Mouse (Mus musculus): ENCODE results near the gene Tmem256. TPM values are rescaled to one million over a fixed set of nuclear protein-coding genes. Genes with fewer than 3 reads are reported as not detected.

Gene Tmem256
- total and polyA plus RNA-seq, 2 experiments from 2014 or later, result 78.5 to 411 TPM

DNA sequence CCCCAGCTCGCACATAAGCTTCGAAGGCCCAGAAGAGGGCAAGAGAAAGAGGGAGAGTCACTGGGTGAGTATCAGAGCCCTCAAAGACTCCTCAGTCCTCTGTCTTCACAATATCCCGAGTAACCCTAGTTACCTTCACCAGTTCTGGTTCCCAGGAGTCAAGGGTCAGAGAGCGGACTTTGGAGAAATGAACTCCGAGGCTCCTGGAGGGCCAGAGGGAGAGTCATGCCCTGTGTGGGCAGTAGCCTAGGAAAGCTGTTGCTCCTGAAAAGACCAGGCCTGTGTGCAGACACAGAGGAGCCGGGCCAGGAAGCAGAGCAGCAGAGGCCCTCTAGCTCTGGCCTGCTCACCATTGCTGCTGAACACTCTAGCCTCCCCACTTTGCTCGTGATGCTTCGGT lies 46.3 kb downstream of the Tmem256 start:
- H3K27ac ChIP-seq (ENCODE audit: low read depth), result peak overlapping the region; percentile 60
- 69% methylated on average over 8 of the region's 8 CpGs for WGBS
- DNase-seq (ENCODE audit: low spot score), result no peak
- H3K4me2 ChIP-seq (ENCODE audit: low read depth, low read length), result peak overlapping the region; percentile 33
- no peak for ATAC-seq (ENCODE audit: insufficient read depth, low read depth)
- H3K9ac ChIP-seq (replicated peaks; ENCODE audit: low read depth, low read length), result no peak overlapping the region; the same call in 1 of the 2 replicates
- H3K4me3 ChIP-seq (ENCODE audit: low read depth, low read length), result no peak overlapping the region
- peaks cover 8% of the 10 kb centered on the region; the same call in 1 of the 2 replicates for H3K4me1 ChIP-seq (ENCODE audit: control insufficient read depth, insufficient read depth)
- no peak for TF ChIP-seq EP300 (IDR thresholded peaks at IDR 0.05; ENCODE audit: low read depth)
- no peak for TF ChIP-seq CTCF (IDR thresholded peaks at IDR 0.05; ENCODE audit: low read depth)
- no peaks in the 10 kb centered on the region for H3K36me3 ChIP-seq (replicated peaks; ENCODE audit: control insufficient read depth, insufficient read depth, low read length)
- 0 out of 2 replicates have a peak, but pooled peaks cover 6% of the 10 kb centered on the region for H3K27me3 ChIP-seq (ENCODE audit: control insufficient read depth, insufficient read depth, low read length)
- no peaks in the 10 kb centered on the region for H3K9me3 ChIP-seq (replicated peaks; ENCODE audit: control insufficient read depth, low read length)

- DNase-seq (ENCODE audit: low spot score) (no peak), ATAC-seq (ENCODE audit: insufficient read depth, low read depth) (no peak)
- Histone ChIP-seq H3K27me3 (ENCODE audit: control insufficient read depth, insufficient read depth, low read length) (peaks cover 17% of the 10 kb centered on the region; the same call in 1 of the 2 replicates), H3K27ac (ENCODE audit: low read depth) (no peak overlapping the region), H3K36me3 (replicated peaks; ENCODE audit: control insufficient read depth, insufficient read depth, low read length) (no peaks in the 10 kb centered on the region), H3K9me3 (replicated peaks; ENCODE audit: control insufficient read depth, low read length) (no peaks in the 10 kb centered on the region), H3K9ac (replicated peaks; ENCODE audit: low read depth, low read length) (no peak overlapping the region), H3K4me2 (ENCODE audit: low read depth, low read length) (no peak overlapping the region), H3K4me3 (ENCODE audit: low read depth, low read length) (no peak overlapping the region), H3K4me1 (ENCODE audit: control insufficient read depth, insufficient read depth) (peaks cover 12% of the 10 kb centered on the region)
- TF ChIP-seq CTCF (IDR thresholded peaks at IDR 0.05; ENCODE audit: low read depth), result peak; percentile 51
- no peak for TF ChIP-seq EP300 (IDR thresholded peaks at IDR 0.05; ENCODE audit: low read depth)
- WGBS, result 50% methylated on average over 8 of the region's 8 CpGs
Measured at GRCm38 (mm10) chr11:69886907-69887635, 48.8 kb downstream of the Tmem256 start.

Small RNA genes within 50 kb of the gene (microRNA-seq; reads per million reads assigned to microRNA genes)
- gene Mir6924, result not detected

Other genes with a start within 250 kb of the Tmem256 start
Only the 30 nearest of the 42 such genes appear.
- gene Senp3, start 156.4 kb upstream of the Tmem256 start, total RNA-seq (2014; rRNA removed; ENCODE audit: low replicate concordance), result 39.7 and 92.3 TPM in 2 replicates
- 27.4 and 32.6 TPM in 2 replicates for gene Senp3, start 156.4 kb upstream of the Tmem256 start, polyA plus RNA-seq (2015; fragmentation: Nextera tagmentation; extraction: Ambion mirVana)
- gene Tnfsf13, start 152.7 kb upstream of the Tmem256 start, total RNA-seq (2014; rRNA removed; ENCODE audit: low replicate concordance), result 0.81 TPM in 1 of 2 replicates, not detected in the other
- 0.57 and 0.89 TPM in 2 replicates for gene Tnfsf13, start 152.7 kb upstream of the Tmem256 start, polyA plus RNA-seq (2015; fragmentation: Nextera tagmentation; extraction: Ambion mirVana)
- 8.5 and 9.3 TPM in 2 replicates for gene Tnfsf12, start 142.7 kb upstream of the Tmem256 start, total RNA-seq (2014; rRNA removed; ENCODE audit: low replicate concordance)
- gene Tnfsf12, start 142.7 kb upstream of the Tmem256 start, polyA plus RNA-seq (2015; fragmentation: Nextera tagmentation; extraction: Ambion mirVana), result 5.3 and 5.5 TPM in 2 replicates
- 0.65 and 1.8 TPM in 2 replicates for gene Tnfsfm13, start 142.4 kb upstream of the Tmem256 start, total RNA-seq (2014; rRNA removed; ENCODE audit: low replicate concordance)
- 2.8 and 3.0 TPM in 2 replicates for gene Tnfsfm13, start 142.4 kb upstream of the Tmem256 start, polyA plus RNA-seq (2015; fragmentation: Nextera tagmentation; extraction: Ambion mirVana)
- gene Polr2a, start 79.9 kb upstream of the Tmem256 start, total RNA-seq (2014; rRNA removed; ENCODE audit: low replicate concordance), result 13.4 and 15.6 TPM in 2 replicates
- 6.2 and 6.6 TPM in 2 replicates for gene Polr2a, start 79.9 kb upstream of the Tmem256 start, polyA plus RNA-seq (2015; fragmentation: Nextera tagmentation; extraction: Ambion mirVana)
- gene Slc35g3, start 76.5 kb upstream of the Tmem256 start, total RNA-seq (2014; rRNA removed; ENCODE audit: low replicate concordance), result not detected in 2 replicates
- 0.18 TPM in 1 of 2 replicates, not detected in the other for gene Slc35g3, start 76.5 kb upstream of the Tmem256 start, polyA plus RNA-seq (2015; fragmentation: Nextera tagmentation; extraction: Ambion mirVana)
- 21.2 and 28.7 TPM in 2 replicates for gene Zbtb4, start 72.6 kb upstream of the Tmem256 start, total RNA-seq (2014; rRNA removed; ENCODE audit: low replicate concordance)
- 2.6 and 2.9 TPM in 2 replicates for gene Zbtb4, start 72.6 kb upstream of the Tmem256 start, polyA plus RNA-seq (2015; fragmentation: Nextera tagmentation; extraction: Ambion mirVana)
- 2.5 and 11.2 TPM in 2 replicates for gene Chrnb1, start 42.6 kb upstream of the Tmem256 start, total RNA-seq (2014; rRNA removed; ENCODE audit: low replicate concordance)
- 2.7 and 3.1 TPM in 2 replicates for gene Chrnb1, start 42.6 kb upstream of the Tmem256 start, polyA plus RNA-seq (2015; fragmentation: Nextera tagmentation; extraction: Ambion mirVana)
- gene Fgf11, start 36.7 kb upstream of the Tmem256 start, total RNA-seq (2014; rRNA removed; ENCODE audit: low replicate concordance), result 5.3 and 5.7 TPM in 2 replicates
- gene Fgf11, start 36.7 kb upstream of the Tmem256 start, polyA plus RNA-seq (2015; fragmentation: Nextera tagmentation; extraction: Ambion mirVana), result 0.75 and 1.0 TPM in 2 replicates
- gene Tmem102, start 32.9 kb upstream of the Tmem256 start, total RNA-seq (2014; rRNA removed; ENCODE audit: low replicate concordance), result 0.43 and 2.7 TPM in 2 replicates
- gene Tmem102, start 32.9 kb upstream of the Tmem256 start, polyA plus RNA-seq (2015; fragmentation: Nextera tagmentation; extraction: Ambion mirVana), result 2.6 TPM in 2 replicates
- not detected in 2 replicates for gene Gm39566, start 23.2 kb upstream of the Tmem256 start, total RNA-seq (2014; rRNA removed; ENCODE audit: low replicate concordance)
- not detected in 2 replicates for gene Gm39566, start 23.2 kb upstream of the Tmem256 start, polyA plus RNA-seq (2015; fragmentation: Nextera tagmentation; extraction: Ambion mirVana)
- gene Spem2, start 20.0 kb upstream of the Tmem256 start, total RNA-seq (2014; rRNA removed; ENCODE audit: low replicate concordance), result not detected in 2 replicates
- gene Spem2, start 20.0 kb upstream of the Tmem256 start, polyA plus RNA-seq (2015; fragmentation: Nextera tagmentation; extraction: Ambion mirVana), result not detected in 2 replicates
- gene Spem1, start 16.3 kb upstream of the Tmem256 start, total RNA-seq (2014; rRNA removed; ENCODE audit: low replicate concordance), result not detected in 2 replicates
- not detected in 2 replicates for gene Spem1, start 16.3 kb upstream of the Tmem256 start, polyA plus RNA-seq (2015; fragmentation: Nextera tagmentation; extraction: Ambion mirVana)
- gene Nlgn2, start 730 bp upstream of the Tmem256 start, total RNA-seq (2014; rRNA removed; ENCODE audit: low replicate concordance), result 4.5 and 10.1 TPM in 2 replicates
- gene Nlgn2, start 730 bp upstream of the Tmem256 start, polyA plus RNA-seq (2015; fragmentation: Nextera tagmentation; extraction: Ambion mirVana), result 0.89 TPM in 2 replicates
- 50.9 and 64.0 TPM in 2 replicates for gene Plscr3, start 7.9 kb downstream of the Tmem256 start, total RNA-seq (2014; rRNA removed; ENCODE audit: low replicate concordance)
- gene Plscr3, start 7.9 kb downstream of the Tmem256 start, polyA plus RNA-seq (2015; fragmentation: Nextera tagmentation; extraction: Ambion mirVana), result 60.5 and 62.3 TPM in 2 replicates
- gene Tnk1, start 20.2 kb downstream of the Tmem256 start, total RNA-seq (2014; rRNA removed; ENCODE audit: low replicate concordance), result 0.50 TPM in 1 of 2 replicates, not detected in the other
- gene Tnk1, start 20.2 kb downstream of the Tmem256 start, polyA plus RNA-seq (2015; fragmentation: Nextera tagmentation; extraction: Ambion mirVana), result not detected in 2 replicates
- gene Tmem95, start 39.5 kb downstream of the Tmem256 start, total RNA-seq (2014; rRNA removed; ENCODE audit: low replicate concordance), result not detected in 2 replicates
- gene Tmem95, start 39.5 kb downstream of the Tmem256 start, polyA plus RNA-seq (2015; fragmentation: Nextera tagmentation; extraction: Ambion mirVana), result not detected in 2 replicates
- 2.3 and 9.4 TPM in 2 replicates for gene Kctd11, start 42.9 kb downstream of the Tmem256 start, total RNA-seq (2014; rRNA removed; ENCODE audit: low replicate concordance)
- gene Kctd11, start 42.9 kb downstream of the Tmem256 start, polyA plus RNA-seq (2015; fragmentation: Nextera tagmentation; extraction: Ambion mirVana), result 1.9 and 2.3 TPM in 2 replicates
- gene Acap1, start 57.0 kb downstream of the Tmem256 start, total RNA-seq (2014; rRNA removed; ENCODE audit: low replicate concordance), result 2.5 and 9.7 TPM in 2 replicates
- gene Acap1, start 57.0 kb downstream of the Tmem256 start, polyA plus RNA-seq (2015; fragmentation: Nextera tagmentation; extraction: Ambion mirVana), result 2.5 TPM in 2 replicates
- 1.8 and 6.3 TPM in 2 replicates for gene 2810408A11Rik, start 62.5 kb downstream of the Tmem256 start, total RNA-seq (2014; rRNA removed; ENCODE audit: low replicate concordance)
- 2.8 and 3.9 TPM in 2 replicates for gene 2810408A11Rik, start 62.5 kb downstream of the Tmem256 start, polyA plus RNA-seq (2015; fragmentation: Nextera tagmentation; extraction: Ambion mirVana)
- gene Neurl4, start 62.6 kb downstream of the Tmem256 start, total RNA-seq (2014; rRNA removed; ENCODE audit: low replicate concordance), result 39.2 and 59.5 TPM in 2 replicates
- gene Neurl4, start 62.6 kb downstream of the Tmem256 start, polyA plus RNA-seq (2015; fragmentation: Nextera tagmentation; extraction: Ambion mirVana), result 3.6 and 4.5 TPM in 2 replicates
- gene Gps2, start 75.4 kb downstream of the Tmem256 start, total RNA-seq (2014; rRNA removed; ENCODE audit: low replicate concordance), result 48.6 and 72.4 TPM in 2 replicates
- 37.1 and 38.1 TPM in 2 replicates for gene Gps2, start 75.4 kb downstream of the Tmem256 start, polyA plus RNA-seq (2015; fragmentation: Nextera tagmentation; extraction: Ambion mirVana)
- gene Eif5a, start 83.4 kb downstream of the Tmem256 start, total RNA-seq (2014; rRNA removed; ENCODE audit: low replicate concordance), result 469 and 504 TPM in 2 replicates
- 961 and 973 TPM in 2 replicates for gene Eif5a, start 83.4 kb downstream of the Tmem256 start, polyA plus RNA-seq (2015; fragmentation: Nextera tagmentation; extraction: Ambion mirVana)
- 16.0 and 25.6 TPM in 2 replicates for gene Ybx2, start 97.3 kb downstream of the Tmem256 start, total RNA-seq (2014; rRNA removed; ENCODE audit: low replicate concordance)
- gene Ybx2, start 97.3 kb downstream of the Tmem256 start, polyA plus RNA-seq (2015; fragmentation: Nextera tagmentation; extraction: Ambion mirVana), result 4.9 and 7.9 TPM in 2 replicates
- 235 and 267 TPM in 2 replicates for gene Slc2a4, start 109.7 kb downstream of the Tmem256 start, total RNA-seq (2014; rRNA removed; ENCODE audit: low replicate concordance)
- 89.2 and 89.7 TPM in 2 replicates for gene Slc2a4, start 109.7 kb downstream of the Tmem256 start, polyA plus RNA-seq (2015; fragmentation: Nextera tagmentation; extraction: Ambion mirVana)
- 0.93 TPM in 1 of 2 replicates, not detected in the other for gene Cldn7, start 126.3 kb downstream of the Tmem256 start, total RNA-seq (2014; rRNA removed; ENCODE audit: low replicate concordance)
- 0.64 and 1.8 TPM in 2 replicates for gene Cldn7, start 126.3 kb downstream of the Tmem256 start, polyA plus RNA-seq (2015; fragmentation: Nextera tagmentation; extraction: Ambion mirVana)
- gene Ctdnep1, start 142.6 kb downstream of the Tmem256 start, total RNA-seq (2014; rRNA removed; ENCODE audit: low replicate concordance), result 43.0 and 45.6 TPM in 2 replicates
- 24.8 and 25.5 TPM in 2 replicates for gene Ctdnep1, start 142.6 kb downstream of the Tmem256 start, polyA plus RNA-seq (2015; fragmentation: Nextera tagmentation; extraction: Ambion mirVana)
- 77.7 and 108 TPM in 2 replicates for gene Elp5, start 144.0 kb downstream of the Tmem256 start, total RNA-seq (2014; rRNA removed; ENCODE audit: low replicate concordance)
- 89.8 and 96.1 TPM in 2 replicates for gene Elp5, start 144.0 kb downstream of the Tmem256 start, polyA plus RNA-seq (2015; fragmentation: Nextera tagmentation; extraction: Ambion mirVana)
- gene Gabarap, start 152.6 kb downstream of the Tmem256 start, total RNA-seq (2014; rRNA removed; ENCODE audit: low replicate concordance), result 208 and 305 TPM in 2 replicates
- 472 and 510 TPM in 2 replicates for gene Gabarap, start 152.6 kb downstream of the Tmem256 start, polyA plus RNA-seq (2015; fragmentation: Nextera tagmentation; extraction: Ambion mirVana)
- gene Phf23, start 157.3 kb downstream of the Tmem256 start, total RNA-seq (2014; rRNA removed; ENCODE audit: low replicate concordance), result 27.4 and 54.8 TPM in 2 replicates
- 30.3 and 34.2 TPM in 2 replicates for gene Phf23, start 157.3 kb downstream of the Tmem256 start, polyA plus RNA-seq (2015; fragmentation: Nextera tagmentation; extraction: Ambion mirVana)

All from heart, postnatal 0 days (tissue).